Mouse (Mus musculus) ovary, adult 18-20 months (tissue): ENCODE measurements around the gene Ywhaq.
A peak's percentile ranks its signal among the peaks of the same experiment; 100 is the strongest.
"Not testable (repeated sequence)": the region's sequence is repeated elsewhere in the genome, so short reads cannot be mapped to it uniquely, and the experiment has no call there.

Source experiments
- DNase-seq: peaks from one replicate; pipeline ENCODE4 v3.0.0; 2022; ENCODE audit warnings: low spot score, mixed read lengths

Ywhaq gene

DNA sequence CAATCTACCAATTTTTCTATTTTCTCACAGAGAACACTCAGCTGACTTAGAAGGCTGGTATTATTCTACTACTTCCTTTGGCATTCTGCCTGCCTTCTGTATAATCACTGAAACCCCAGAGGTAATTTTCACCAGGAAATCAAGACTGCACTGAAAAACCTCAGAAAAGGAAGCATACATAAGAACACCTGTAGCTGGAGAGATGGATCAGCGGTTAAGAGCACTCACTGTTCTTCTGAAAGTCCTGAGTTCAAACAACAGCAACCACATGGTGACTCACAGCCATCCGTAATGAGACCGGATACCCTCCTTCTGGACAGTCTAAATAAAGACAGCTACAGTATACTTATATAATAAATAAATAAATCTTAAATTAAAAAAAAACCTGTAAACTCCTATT is 7.8 kb downstream of the Ywhaq start:
- DNase-seq = no peak

DNA sequence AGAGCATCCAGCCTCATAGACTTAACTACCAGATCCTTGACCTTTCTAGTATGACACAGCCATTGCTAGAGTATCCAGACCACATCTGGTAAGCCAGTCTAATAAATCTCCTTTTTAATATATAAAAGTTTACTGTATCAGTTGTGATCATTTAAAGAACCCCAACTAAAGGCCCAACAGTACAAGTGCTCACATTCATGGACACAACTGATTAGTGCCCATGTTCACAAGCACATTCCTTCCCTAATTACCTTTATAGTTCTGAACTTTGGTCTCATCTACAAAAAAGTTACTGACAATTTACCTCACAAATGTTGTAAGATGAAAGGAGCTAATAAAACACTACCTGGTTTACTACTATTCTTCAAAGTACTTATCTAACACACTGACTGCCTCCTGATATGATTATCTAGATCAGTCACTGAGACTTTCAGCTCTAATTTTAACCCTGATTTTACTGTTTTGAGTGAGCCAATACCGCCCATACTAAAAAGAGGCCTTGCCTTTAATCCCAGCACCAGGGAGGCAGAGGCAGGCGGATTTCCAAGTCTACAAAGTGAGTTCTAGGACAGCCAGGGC is 8.6 kb downstream of the Ywhaq start:
- no peak for DNase-seq

DNA sequence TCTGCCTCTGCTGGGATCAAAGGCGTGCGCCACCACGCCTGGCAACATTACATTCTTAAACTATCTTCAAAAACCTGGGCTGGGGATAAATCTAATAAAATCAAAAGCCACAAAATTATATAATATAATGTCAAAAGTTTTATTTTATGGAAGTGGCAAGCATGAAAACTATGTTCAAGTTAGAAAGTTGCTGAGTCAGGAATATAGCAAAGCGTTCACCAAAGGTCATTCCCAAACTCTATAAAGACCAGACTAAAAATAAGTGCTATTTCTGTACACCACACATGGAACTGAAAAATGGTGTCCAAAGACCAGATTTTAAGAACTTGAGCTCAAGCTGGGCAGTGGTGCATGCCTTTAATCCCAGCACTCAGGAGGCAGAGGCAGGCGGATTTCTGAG is 14.7 kb downstream of the Ywhaq start:
- no peak for DNase-seq

DNA sequence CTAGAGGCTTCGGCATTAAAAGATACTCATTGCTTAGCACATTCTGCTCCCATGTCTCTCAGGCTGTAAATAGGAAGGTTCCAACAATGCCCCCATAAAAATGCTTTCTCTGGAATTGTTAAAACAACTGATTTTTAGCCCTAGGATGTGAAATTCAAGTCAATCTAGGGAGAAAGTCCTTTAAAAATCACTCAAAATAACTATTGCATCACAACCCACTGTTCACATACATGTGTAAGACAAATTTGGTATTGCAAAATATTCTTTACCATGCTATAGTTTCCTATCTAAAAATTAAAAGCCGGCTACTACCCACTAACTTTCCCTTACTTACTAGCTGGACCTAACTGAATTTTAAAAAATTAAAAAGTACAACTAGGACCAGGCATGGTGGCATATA is 31.2 kb downstream of the Ywhaq start:
- DNase-seq = no peak

DNA sequence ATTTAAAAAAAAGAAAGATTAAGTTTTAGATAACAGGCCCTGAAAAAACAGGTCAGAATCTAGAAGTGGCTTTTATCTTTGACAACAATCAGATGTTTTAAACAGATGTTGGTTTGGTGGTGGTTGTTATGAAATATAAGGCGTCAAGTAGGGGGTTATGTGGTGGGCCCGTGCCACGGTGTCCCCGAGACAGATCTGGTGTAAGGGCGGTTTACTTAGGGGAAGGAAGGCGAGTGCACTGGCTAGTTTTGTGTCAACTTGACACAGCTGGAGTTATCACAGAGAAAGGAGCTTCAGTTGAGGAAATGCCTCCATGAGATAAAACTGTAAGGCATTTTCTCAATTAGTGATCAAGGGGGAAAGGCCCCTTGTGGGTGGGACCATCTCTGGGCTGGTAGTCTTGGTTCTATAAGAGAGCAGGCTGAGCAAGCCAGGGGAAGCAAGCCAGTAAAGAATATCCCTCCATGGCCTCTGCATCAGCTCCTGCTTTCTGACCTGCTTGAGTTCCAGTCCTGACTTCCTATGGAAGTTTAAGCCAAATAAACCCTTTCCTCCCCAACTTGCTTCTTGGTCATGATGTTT is 38.6 kb downstream of the Ywhaq start:
- not testable (repeated sequence) for DNase-seq

DNA sequence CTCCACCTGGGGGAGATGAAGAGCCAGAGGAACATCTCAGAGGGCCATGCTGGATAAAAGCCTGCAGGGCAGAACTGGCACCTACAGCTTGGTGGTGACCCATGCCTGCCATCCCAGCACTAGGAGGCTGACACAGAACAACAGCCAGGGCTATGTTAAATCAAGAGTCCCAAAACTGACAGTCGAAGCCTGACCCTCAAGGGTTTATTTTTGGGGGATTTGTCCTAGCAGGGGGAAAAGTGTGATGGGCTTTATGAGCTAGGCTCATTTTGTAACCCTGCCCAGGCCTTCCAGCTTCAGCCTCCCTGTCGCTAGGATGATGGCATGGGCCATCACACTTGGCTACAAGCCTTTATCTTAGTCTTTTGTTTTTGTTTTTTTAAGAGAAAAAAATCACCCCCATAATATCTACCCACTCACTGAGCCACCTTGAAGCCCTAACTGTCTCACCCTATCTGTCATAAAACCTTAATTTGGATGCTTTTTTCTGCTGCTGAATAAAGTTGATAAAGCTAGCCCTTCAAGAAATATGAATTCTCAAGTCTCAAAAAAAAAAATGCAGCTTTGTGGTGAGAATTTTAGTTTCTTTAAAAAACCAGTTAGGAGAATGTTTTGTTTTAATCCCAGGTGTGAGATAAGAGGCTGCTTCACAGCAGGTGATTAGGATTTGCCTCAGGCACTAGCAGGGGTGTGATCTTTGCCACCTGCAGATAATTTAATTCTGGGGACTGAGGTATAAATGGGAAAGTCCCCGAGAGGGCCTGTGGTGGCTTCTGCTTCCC is 41.9 kb downstream of the Ywhaq start:
- DNase-seq = no peak

DNA sequence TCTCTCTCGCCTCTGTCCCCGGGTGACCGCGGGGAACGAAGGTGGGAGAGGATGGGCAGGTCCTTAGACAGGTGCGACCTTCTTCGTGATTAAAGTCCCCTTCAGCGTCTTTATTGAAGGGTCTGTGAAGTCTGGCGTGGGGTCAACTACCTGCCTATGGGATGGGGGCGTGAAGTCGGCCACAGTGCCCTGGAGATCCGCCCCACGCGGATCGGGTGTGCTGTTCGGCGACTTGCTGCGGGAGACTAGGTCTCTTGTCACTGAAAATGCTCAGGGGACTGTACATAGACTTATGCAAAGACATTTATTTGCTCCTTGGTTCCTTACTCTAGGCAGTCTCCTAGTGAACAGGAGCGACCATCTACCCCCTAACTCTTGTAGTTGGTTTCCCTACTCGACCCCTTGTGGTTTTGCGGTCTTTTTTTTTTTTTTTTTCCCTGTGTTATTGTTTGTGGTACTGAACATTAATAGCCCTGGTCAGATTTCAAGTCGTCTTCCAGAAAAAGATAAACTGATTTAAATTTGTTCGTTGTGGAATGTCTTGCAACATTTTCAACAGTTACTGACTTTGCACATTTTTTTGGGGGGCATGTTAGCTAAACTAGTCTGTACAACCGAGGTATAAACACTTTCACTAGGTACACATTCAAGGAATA is 43.5 kb downstream of the Ywhaq start:
- DNase-seq = no peak

DNA sequence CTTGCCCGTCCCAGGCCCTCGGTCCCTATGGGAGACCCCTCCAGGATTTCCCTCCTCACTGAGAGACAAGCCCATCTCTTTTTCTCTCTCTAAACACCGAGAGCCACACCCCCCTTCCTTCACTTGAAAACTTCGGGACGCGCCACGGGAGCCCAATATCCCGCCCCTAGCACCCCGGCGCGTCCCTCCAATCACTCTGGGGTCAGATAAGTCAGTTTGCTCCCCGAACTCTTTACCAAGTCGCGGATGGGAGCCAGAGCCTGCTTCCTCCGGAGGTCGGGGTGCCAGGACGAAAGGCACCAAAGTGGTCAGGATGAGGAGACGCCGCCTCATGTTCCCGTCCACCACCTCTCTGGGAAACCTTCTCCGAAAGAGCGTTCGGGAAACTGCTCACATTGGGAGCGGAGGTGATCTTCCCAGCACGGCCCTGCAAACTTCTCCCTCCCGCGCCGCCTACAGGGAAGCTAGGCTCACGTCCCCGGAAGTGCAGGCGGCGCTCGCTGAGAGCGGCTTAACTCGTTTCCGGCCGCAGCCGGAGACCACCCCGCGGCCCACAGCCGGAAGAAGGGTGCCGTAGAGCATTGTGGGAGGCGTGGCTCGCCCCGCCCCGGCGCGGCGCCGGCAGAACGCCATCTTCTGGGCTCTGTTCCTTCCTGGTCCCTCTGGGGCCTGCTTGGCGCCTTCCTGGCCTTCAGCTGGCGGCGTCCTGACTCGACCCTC is 44.2 kb downstream of the Ywhaq start, which contains the start of gene Adam17:
Adam17 (minus strand) TSS at position 533 of the 720 bp plus-strand sequence.
- peak; percentile 95 for DNase-seq

DNA sequence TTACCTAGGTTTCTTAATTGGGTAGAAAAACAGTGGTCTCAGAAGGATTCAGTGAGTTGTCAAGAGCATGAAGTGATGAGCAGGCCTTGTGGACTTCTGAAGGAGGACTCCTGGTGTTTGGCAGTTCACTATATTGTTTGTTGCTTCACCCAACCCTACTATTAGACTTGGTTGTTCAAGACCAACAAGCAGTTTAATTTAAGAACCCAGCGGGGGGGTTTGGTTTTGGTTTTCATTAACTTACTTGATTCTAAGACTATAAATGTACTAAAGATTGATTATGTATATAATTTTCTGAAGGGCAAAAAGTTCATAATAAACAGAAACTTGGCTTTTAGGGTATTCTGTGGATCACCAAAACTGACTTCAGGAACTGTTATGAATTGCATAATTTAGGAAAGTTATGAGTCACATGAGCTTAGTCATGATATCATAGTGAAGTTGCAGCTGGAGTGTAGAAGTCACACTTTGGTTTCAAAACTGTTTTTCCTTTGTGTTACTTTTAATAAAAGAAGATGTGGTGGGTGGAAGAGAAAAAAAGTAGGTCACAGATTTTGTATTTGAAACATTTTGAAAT is 47.3 kb downstream of the Ywhaq start:
- no peak for DNase-seq

DNA sequence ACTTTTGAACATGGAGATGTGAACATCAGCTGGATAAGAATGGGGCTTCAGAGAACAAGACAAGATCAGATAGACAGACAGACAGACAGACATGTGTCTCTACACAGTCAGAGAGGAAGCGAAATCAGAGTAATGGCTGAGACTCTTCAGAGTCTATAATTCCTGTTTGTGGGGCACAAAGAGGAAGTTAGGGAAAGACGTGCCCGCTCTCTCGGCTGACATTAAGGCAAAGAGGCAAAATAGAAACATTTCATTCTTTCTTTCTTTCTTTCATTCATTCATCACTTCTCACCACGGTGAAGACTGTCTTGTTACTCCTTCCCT is 48.4 kb downstream of the Ywhaq start:
- no peak for DNase-seq

DNA sequence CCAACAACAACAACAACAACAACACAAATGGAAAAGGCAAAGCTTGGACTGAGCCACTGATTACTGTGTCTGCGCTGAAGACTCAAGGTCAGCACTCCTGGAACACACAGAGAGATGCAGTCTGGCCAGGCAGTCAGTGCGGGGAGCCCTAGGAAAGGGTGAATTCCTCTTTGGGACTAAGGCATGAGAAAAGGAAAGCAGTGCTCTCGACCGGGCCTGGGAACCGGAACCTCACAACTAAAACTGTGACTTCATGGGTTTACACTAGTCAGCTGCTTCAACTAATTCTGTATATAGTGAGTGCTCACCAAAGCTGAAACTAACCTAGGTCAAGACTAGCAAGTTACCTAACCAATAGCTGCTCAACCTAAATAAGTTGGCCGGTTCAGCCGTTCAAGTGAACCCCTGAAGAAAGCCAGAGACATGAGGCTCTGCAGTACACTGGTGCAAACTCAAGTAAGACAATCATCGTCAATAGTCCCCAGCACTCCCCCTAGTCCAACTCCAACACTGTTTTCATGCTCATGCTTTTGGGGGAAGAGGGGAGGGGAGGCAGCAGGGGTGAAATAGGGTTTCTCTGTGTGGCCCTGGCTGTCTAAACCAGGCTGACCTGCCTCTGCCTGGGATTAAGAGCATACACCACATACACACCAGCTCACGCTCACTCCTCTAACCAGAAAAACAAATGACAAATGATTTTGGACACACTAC is 48.9 kb downstream of the Ywhaq start:
- peak; percentile 16 for DNase-seq

DNA sequence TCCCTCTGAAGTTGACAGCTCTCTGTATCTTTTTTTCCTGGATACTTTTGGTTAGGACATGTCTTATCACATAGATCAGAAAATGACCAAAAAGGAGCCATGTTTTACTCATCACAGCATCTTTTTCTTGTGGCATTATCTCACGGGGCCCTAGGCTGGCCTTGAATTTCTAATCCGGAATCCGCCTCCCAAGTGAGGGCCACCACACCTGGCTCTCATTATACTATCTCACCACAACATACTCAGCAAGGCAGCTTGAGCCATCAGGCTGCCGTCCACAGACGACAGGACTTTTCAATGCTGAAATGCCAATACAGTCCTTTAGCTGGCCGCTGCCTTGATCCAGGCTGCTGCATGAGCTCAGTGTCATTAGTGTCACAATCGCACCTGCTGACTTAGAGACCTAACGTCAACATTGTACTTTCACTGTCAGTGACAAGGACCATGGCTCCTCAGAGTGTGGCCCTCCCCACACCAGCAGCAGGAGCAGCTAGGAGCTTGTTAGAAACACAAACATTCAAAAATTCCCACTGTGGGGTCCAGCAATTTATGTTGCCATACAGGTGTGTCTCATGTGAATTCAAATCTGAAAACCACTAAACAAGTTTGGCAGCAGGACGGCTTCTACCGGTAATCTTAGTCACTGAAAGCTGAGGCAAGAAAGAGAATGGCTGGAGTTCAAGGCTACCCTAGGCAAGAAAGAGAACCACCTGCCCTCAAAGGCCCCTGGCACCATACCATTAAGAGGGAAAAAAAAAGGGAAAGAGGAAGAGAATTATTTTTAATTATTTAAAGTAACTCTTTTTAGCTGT is 52.6 kb downstream of the Ywhaq start:
- DNase-seq = no peak

DNA sequence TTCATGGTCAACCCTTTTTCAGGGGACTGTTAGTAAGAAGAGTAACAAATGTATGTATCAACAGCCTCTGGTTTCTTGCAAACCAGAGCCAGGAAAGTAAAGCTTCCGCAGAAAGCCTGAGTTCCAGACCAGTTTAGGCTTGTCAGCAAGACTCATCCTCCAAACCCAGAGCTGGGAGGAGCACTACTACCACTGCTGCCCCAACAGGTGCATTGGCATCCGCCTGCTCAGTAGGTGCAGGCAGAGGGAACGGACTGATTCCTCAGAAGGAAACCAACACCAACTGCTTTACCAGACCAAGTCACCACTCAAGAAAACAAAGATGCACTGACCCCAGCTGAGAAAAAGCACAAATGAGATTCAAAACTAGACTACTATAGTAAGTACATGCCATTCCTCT is 54.2 kb downstream of the Ywhaq start:
- no peak for DNase-seq

DNA sequence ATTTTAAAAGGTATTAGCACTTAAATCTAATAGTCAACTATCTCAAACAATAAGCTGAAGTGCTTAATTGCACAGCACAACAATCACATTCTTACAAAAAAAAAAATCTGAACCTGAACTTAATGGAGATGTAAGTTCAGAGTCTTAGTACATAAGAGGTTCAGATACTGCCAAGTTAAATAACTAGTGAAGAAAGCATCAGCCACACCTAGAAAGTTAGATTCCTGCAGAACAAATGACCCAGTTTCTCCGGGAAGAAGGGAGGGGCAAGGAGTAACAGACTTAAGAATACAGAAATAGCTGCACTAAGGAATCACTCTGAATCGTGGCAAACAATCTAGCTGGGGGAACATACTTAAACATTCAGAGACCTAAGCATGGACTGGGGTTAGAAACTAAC is 54.8 kb downstream of the Ywhaq start:
- no peak for DNase-seq

DNA sequence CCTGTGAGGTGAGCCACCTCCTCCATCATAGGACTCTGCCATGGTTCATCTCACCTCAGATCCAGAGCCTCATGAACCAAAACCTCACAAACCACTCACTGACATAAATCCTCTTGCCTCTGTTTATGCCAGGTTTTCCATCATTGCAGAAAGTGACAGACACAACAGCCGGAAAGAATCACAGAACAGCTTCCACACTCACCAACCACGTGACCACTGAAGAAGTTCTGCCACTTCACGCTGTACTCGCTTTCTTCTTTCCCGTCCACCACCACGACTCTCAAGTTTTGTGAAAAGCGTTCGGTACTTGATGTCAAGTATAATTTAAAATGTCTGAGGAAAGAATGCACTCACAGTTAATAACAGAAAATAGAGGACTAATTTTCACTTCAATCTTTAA is 63.8 kb downstream of the Ywhaq start:
- DNase-seq = no peak

DNA sequence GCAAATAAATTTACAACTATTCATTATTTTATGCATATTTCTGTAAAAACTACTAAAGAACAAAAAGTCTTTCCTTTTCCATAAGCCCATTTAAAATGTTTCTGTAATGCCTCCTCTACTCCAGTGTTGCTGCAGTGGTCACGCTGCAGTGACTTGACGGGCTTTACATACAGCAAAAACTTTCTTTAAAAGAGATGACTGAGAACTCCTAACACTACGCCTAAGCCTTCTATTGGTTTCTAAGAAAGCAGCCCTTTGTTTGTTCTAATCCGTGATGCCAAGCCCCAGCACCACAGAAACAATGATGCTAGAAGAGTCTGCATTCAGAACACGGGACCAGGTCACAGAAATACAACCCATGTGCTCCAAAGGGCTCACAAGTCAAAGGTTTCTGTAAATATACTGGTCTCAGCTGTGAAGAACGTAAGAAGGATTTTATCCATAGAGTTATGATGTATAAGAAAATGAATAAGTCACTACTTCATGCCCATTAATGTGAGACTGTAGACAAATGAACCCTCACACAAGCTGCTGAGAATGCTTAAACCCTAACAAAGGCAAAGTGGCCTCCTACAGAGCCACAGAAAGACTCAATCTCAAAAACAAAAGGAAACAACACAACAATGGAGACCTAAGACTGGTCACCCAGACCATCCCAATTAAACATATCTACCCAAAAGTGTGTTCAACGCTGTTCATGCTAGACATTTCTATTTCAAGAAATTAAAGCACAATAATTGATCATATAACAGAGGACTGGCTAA is 67.1 kb downstream of the Ywhaq start:
- DNase-seq = no peak

DNA sequence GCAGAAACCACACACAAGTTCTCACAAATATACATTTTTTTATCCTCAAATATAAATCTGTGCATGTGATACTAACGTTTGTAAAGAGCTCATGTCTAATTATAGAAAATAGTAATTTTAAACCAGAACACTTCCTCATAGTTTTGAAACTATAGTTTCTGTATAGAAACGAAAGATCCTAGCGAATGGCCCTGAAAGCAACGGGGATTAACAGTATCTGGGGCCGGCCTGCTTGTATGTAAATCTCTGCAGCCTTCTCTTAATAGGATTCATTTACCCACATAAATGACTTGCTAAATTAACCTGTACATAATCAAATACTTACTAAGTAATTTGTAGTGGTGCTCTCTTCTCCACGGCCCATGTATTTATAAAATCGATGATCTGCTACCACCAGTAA is 70.5 kb downstream of the Ywhaq start:
- no peak for DNase-seq

DNA sequence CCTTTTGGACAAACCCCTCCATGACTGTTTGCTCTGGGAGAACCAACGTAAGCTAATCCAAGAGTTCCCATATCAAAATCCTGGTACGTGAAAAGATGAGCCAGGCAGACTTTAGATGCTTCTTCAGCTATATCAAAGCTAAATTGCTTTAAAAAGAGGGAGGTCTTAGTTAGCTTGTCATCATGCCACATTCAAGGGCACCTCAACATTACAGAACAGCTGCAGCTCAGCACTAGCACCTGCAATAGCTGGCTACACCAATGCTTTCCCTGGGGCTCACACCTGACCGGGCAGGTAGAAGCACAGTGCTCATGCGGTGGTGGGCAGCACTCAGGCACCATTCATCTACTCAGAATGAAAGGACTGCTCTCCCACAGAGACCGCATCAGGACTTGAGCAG is 76.8 kb downstream of the Ywhaq start:
- no peak for DNase-seq
